Mouse (Mus musculus): ENCODE measurements around the gene Cuzd1. TPM values are rescaled to one million over a fixed set of nuclear protein-coding genes. Genes with fewer than 3 reads are reported as not detected.

Cuzd1 gene
- polyA plus RNA-seq, 1 experiment from 2014 or later, result not detected

DNA sequence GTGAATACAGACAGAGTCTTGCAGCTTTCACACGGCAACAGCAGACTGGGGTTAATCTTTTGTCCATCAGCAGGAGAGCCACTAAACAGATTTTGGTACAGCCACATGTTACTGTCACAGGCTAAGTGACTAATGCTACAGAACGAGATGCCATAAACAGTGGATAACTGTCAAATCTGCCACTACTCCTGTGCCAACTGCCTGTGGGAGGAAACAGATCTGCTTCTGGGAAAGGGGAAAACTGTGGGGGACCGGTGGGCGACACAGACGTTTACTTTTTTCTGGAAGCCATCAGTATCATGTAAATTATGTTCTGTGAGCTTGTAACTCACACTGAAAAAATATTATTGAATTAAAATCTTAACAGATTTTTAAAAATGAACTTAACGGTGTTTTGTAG, 61.1 kb downstream of the Cuzd1 start:
- in situ Hi-C loops (cut with MboI; ENCODE audit: low pct_unique_long_range_greater_than_20kb), result no loop called here
- peaks cover 8% of the 10 kb centered on the region for H3K27me3 ChIP-seq
- TF ChIP-seq CTCF (IDR thresholded peaks at IDR 0.05), result no peak
- DNase-seq (ENCODE audit: low read depth, low spot score) (no peak), ATAC-seq (no peak)
- ChIA-PET CTCF (no interaction called here), POLR2A (no interaction called here)

Other genes starting within 250 kb of the Cuzd1 start
- not detected for gene 4933402N03Rik, start 176.0 kb downstream of the Cuzd1 start, polyA plus RNA-seq (2021)
- 0.04 TPM for gene 5430419D17Rik, start 147.9 kb downstream of the Cuzd1 start, polyA plus RNA-seq (2021)
- 0.37 TPM for gene Fam24b, start 7.2 kb upstream of the Cuzd1 start, polyA plus RNA-seq (2021)
- not detected for gene Fam24a, start 11.6 kb upstream of the Cuzd1 start, polyA plus RNA-seq (2021)
- 13.7 TPM for gene 2310057M21Rik, start 40.5 kb upstream of the Cuzd1 start, polyA plus RNA-seq (2021)
- 53.4 TPM for gene Pstk, start 48.8 kb upstream of the Cuzd1 start, polyA plus RNA-seq (2021)
- 13.5 TPM for gene Ikzf5, start 88.2 kb upstream of the Cuzd1 start, polyA plus RNA-seq (2021)
- 119 TPM for gene Acadsb, start 88.3 kb upstream of the Cuzd1 start, polyA plus RNA-seq (2021)
- 0.06 TPM for gene Hmx3, start 220.6 kb upstream of the Cuzd1 start, polyA plus RNA-seq (2021)
- 0.53 TPM for gene Hmx2, start 226.5 kb upstream of the Cuzd1 start, polyA plus RNA-seq (2021)
- 137 TPM for gene Bub3, start 237.9 kb upstream of the Cuzd1 start, polyA plus RNA-seq (2021)